Mouse (Mus musculus) lung, postnatal 0 days (tissue): ENCODE results near the gene Krtap11-1.

Experiments
- CTCF ChIP-seq: IDR thresholded peaks from 2 replicates; pipeline ENCODE4 v1.5.1; 2016; ENCODE audit warnings: antibody characterized with exemption, mild to moderate bottlenecking
- EP300 ChIP-seq: IDR thresholded peaks from 2 replicates; pipeline ENCODE4 v1.6.1; 2016; ENCODE audit warnings: antibody characterized with exemption, mild to moderate bottlenecking, control low read depth

- no peak for TF ChIP-seq CTCF
- TF ChIP-seq EP300: no peak
Measured at GRCm38 (mm10) chr16:89538031-89538484, 32.9 kb downstream of the Krtap11-1 start.
